Mouse (Mus musculus) heart, embryonic 16.5 days (tissue): ENCODE measurements at regions not wholly inside any gene's neighbourhood (a gene's known extent, or its start where the extent isn't known, plus 50 kb on each side); places are given as distances from the start of the nearest gene placed in this dataset.

Experiments
- ATAC-seq: fragments of 200-750 bp; cut with Nextera tagmentation; replicated peaks from 2 replicates; pipeline ENCODE4 v1.8.0; 2017; ENCODE audit warnings: moderate number of reproducible peaks; ENCODE audit not compliant: insufficient read depth, low FRiP score; ENCODE audit errors: extremely low read depth
- H3K27ac ChIP-seq: fragments of 300-500 bp; sonication (generic); 2 replicates; pipeline ENCODE4 v1.5.1; 2014; ENCODE audit warnings: mild to moderate bottlenecking, low read length, control low read depth, moderate library complexity
- H3K27me3 ChIP-seq: fragments of 300-500 bp; sonication (generic); 2 replicates; pipeline ENCODE4 v1.6.1; 2014; ENCODE audit warnings: low read length, mixed read lengths; ENCODE audit not compliant: control insufficient read depth, insufficient read depth
- H3K36me3 ChIP-seq: fragments of 300-500 bp; sonication (generic); 2 replicates; pipeline ENCODE4 v1.6.1; 2014; ENCODE audit not compliant: control insufficient read depth, insufficient read depth
- H3K4me1 ChIP-seq: fragments of 300-500 bp; sonication (generic); 2 replicates; pipeline ENCODE4 v1.6.1; 2014; ENCODE audit warnings: low read length, mixed read lengths; ENCODE audit not compliant: control insufficient read depth, insufficient read depth
- H3K4me2 ChIP-seq: fragments of 300-500 bp; sonication (generic); 2 replicates; pipeline ENCODE4 v1.6.1; 2014; ENCODE audit warnings: low read depth, mild to moderate bottlenecking, control low read depth, low read length
- H3K4me3 ChIP-seq: fragments of 300-500 bp; sonication (generic); 2 replicates; pipeline ENCODE4 v1.5.1; 2014; ENCODE audit warnings: mild to moderate bottlenecking, control low read depth, low read length
- H3K9ac ChIP-seq: fragments of 300-500 bp; sonication (generic); 2 replicates; pipeline ENCODE4 v1.6.1; 2014; ENCODE audit warnings: low read length, control low read depth
- H3K9me3 ChIP-seq: fragments of 300-500 bp; sonication (generic); replicated peaks from 2 replicates; pipeline ENCODE4 v1.6.1; 2016; ENCODE audit warnings: low read length; ENCODE audit not compliant: control insufficient read depth
- WGBS: fragments of 180-500 bp; shearing (Covaris S2); extraction: QIAGEN DNeasy Blood & Tissue Kit; methylation state at CpG from one replicate; pipeline ENCODE4 v1.1.7; 2014; 5-methylcytosine and 5-hydroxymethylcytosine counted together

DNA sequence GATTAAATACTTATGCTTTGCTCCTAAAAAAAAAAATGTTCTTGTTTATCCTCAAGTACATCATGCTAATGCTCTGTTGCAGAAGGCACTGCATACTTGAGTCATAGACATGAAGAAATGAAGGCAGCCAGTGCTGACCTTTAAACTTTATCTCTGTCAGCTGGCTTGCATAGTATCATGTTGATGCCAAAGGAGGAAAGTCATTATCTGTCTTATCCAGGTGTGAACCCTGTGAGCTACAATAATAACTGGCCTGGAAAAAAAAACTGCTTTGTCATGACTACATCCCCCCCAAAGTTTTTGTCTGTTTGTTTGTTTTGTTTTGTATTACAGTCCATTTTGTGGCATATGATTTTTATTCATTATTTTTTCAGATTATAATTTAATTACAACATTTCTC lies 124.3 kb upstream of the Ndst4 start:
- H3K27ac ChIP-seq, result no peak overlapping the region
- no peak overlapping the region for H3K4me3 ChIP-seq
- H3K4me1 ChIP-seq, result no peaks in the 10 kb centered on the region
- ATAC-seq, result no peak
- no peaks in the 10 kb centered on the region for H3K27me3 ChIP-seq
- H3K4me2 ChIP-seq, result no peak overlapping the region
- no peak overlapping the region for H3K9ac ChIP-seq
- H3K36me3 ChIP-seq, result no peaks in the 10 kb centered on the region
- no peaks in the 10 kb centered on the region for H3K9me3 ChIP-seq

DNA sequence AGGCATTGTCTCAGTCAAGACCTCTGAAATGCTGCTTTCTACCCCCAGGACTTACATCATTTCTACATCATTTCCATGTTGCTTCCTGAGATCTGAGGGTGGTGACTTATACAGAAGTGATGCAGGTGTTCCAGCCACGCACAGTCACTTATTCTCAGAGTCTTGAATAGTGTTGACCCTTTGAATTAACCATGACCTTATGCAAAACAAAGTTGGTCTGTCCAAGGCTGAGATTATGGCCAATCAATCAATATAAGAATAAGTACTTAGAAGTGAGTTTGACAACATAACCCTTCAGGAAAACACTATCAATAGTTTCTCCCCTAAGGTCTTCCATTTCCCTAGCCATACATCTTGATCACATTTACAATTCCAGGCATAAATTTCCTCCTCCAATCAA lies 115.3 kb upstream of the Ndst4 start:
- Histone ChIP-seq H3K27ac (no peak overlapping the region), H3K36me3 (no peaks in the 10 kb centered on the region), H3K4me3 (no peak overlapping the region), H3K9me3 (no peaks in the 10 kb centered on the region), H3K4me2 (no peak overlapping the region), H3K9ac (no peak overlapping the region), H3K27me3 (no peaks in the 10 kb centered on the region), H3K4me1 (no peaks in the 10 kb centered on the region)
- no peak for ATAC-seq
- 71% methylated on average over 1 of the region's 1 CpGs for WGBS

DNA sequence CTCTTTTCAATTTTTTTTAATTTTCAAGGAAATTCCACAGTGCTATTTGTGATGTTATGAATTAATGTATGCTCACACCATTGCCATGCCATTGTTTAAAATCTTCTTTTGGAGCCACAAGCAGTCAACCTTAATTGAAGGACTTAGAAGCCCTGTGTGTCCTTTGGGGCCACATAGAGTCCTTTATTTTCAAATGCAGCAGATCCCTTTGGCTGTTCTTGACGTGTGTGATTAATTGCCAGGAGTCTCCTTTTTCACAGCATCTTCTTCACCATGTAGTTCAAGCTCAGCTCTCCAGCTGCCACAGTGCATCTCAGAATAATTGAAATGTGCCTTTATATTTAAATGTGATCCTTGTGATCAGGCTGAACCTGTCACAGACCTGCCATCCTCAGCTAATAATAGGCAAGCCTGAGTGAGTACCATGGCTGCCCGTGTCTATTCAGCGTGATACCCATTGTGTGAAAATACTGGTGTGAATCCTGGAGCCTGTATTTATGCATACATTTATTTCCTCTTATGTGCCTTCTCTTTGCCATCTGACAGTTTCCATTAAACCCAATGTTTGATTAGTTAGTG lies 114.4 kb upstream of the Ndst4 start:
- Histone ChIP-seq H3K4me1 (no peaks in the 10 kb centered on the region), H3K4me2 (no peak overlapping the region), H3K27ac (no peak overlapping the region), H3K36me3 (no peaks in the 10 kb centered on the region), H3K9me3 (no peaks in the 10 kb centered on the region), H3K27me3 (no peaks in the 10 kb centered on the region), H3K9ac (no peak overlapping the region), H3K4me3 (no peak overlapping the region)
- 71% methylated on average over 3 of the region's 3 CpGs for WGBS
- no peak for ATAC-seq

DNA sequence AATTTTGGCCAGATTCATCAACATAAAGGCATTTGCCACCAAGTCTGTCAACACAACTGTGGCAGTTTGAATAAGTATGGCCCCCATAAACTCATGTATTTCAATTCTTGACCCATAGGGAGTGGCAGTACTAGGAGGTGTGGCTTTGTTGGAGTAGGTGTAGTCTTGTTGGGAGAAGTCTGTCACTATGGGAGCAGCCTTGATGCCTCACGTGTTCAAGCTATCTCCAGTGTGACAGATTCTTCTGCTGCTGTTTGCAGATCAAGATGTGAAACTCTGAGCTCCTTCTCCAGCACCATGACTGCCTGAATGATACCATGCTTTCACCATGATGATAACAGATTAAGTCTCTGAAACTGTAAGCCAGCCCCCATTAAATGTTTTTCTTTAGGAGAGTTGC lies 97.2 kb upstream of the Ndst4 start:
- Histone ChIP-seq H3K9ac (no peak overlapping the region), H3K9me3 (no peaks in the 10 kb centered on the region), H3K4me2 (no peak overlapping the region), H3K27ac (no peak overlapping the region), H3K27me3 (no peaks in the 10 kb centered on the region), H3K36me3 (no peaks in the 10 kb centered on the region), H3K4me3 (no peak overlapping the region), H3K4me1 (no peaks in the 10 kb centered on the region)
- no peak for ATAC-seq
- WGBS, result 70% methylated on average over 1 of the region's 1 CpGs

DNA sequence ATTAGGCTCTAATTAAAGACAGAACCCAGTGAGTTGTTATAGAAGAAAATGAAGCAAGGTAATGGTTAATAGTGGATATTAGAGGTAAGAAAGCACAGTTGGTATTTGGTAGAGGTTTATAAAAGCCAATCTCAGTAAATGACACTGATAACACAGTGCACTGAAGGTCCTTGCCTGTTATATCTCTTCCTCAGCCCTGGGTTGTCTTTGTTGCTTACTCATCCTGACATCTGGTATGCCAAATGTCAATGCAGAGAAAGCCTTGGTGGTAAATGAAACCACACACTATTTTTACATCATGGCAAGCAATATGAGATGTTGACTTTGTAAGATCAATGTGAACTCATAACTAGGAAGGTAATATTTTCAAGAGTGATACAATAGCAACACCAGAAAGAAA lies 76.8 kb upstream of the Ndst4 start:
- Histone ChIP-seq H3K4me1 (no peaks in the 10 kb centered on the region), H3K27ac (no peak overlapping the region), H3K9ac (no peak overlapping the region), H3K4me3 (no peak overlapping the region), H3K9me3 (no peaks in the 10 kb centered on the region), H3K27me3 (no peaks in the 10 kb centered on the region), H3K4me2 (no peak overlapping the region), H3K36me3 (no peaks in the 10 kb centered on the region)
- no peak for ATAC-seq

DNA sequence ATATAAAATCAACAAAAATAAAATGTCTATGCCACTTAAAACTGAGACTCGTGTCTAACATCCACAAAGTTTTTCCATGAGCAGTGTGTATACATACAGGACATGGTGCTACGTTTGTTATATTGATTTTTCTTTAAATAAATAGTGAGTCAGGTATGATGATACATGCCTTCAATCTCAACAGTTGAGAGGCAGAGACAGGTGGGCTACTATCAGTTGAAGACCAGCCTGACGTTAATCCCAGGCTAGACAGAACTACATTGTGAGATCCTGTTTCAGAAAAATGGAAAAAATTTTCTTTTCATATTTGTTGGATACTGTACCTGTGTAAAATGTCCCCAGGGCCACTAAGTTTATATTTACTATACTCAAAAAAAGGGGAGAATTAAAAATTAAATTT lies 66.5 kb upstream of the Ndst4 start:
- H3K9me3 ChIP-seq, result no peaks in the 10 kb centered on the region
- no peak overlapping the region for H3K4me3 ChIP-seq
- ATAC-seq, result no peak
- no peak overlapping the region for H3K9ac ChIP-seq
- H3K27ac ChIP-seq, result no peak overlapping the region
- no peaks in the 10 kb centered on the region for H3K4me1 ChIP-seq
- H3K36me3 ChIP-seq, result no peaks in the 10 kb centered on the region
- no peaks in the 10 kb centered on the region for H3K27me3 ChIP-seq
- H3K4me2 ChIP-seq, result no peak overlapping the region
- WGBS, result 70% methylated on average over 3 of the region's 3 CpGs

DNA sequence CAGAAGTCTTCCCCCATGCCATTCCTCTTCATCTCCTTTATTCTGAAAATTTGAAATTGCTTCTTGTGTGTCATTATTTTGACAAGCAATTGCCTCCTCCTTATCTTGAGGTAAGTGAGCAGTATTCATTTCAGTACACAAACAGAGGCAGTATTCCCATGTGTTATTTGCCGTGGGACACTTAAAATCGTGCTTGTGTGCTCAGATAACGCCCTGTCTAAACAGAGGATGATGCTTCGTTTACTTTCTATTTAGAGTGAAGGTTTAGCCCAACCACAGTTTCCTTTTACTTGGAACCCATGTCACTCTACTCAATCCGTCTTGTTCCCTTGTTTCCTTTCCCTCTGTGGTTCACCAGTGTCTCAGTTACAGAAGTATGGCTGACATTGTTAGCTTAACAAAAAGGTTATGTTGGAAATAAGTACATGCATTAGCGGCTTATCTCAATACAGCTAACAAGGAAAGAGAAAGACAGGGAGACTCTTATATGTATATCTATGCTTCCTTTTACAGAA lies 65.6 kb upstream of the Ndst4 start:
- no peak overlapping the region for H3K9ac ChIP-seq
- H3K4me1 ChIP-seq, result no peaks in the 10 kb centered on the region
- H3K36me3 ChIP-seq, result no peaks in the 10 kb centered on the region
- H3K4me2 ChIP-seq, result no peak overlapping the region
- no peak overlapping the region for H3K4me3 ChIP-seq
- ATAC-seq, result no peak
- H3K9me3 ChIP-seq, result no peaks in the 10 kb centered on the region
- no peaks in the 10 kb centered on the region for H3K27me3 ChIP-seq
- 25% methylated on average over 6 of the region's 6 CpGs for WGBS
- H3K27ac ChIP-seq, result no peak overlapping the region
